Mouse (Mus musculus) liver, embryonic 11.5 days (tissue): ENCODE results near the gene Dnajc17. TPM values are rescaled to one million over a fixed set of nuclear protein-coding genes. Genes with fewer than 3 reads are reported as not detected.
A peak's percentile ranks its signal among the peaks of the same experiment; 100 is the strongest.

Experiments used
- ATAC-seq: fragments of 200-750 bp; cut with Nextera tagmentation; replicated peaks from 2 replicates; pipeline ENCODE4 v1.8.0; 2017; ENCODE audit warnings: moderate number of reproducible peaks, mild to moderate bottlenecking, moderate TSS enrichment, moderate library complexity; ENCODE audit not compliant: low FRiP score
- DNase-seq: peaks from one replicate; pipeline ENCODE4 v3.0.0-alpha.2; 2017; ENCODE audit warnings: low spot score
- H3K27ac ChIP-seq: fragments of 300-500 bp; sonication (generic); 2 replicates; pipeline ENCODE4 v1.5.1; 2014; ENCODE audit warnings: mild to moderate bottlenecking, low read depth, low read length, control low read depth
- H3K27me3 ChIP-seq: fragments of 300-500 bp; sonication (generic); replicated peaks from 2 replicates; pipeline ENCODE4 v1.6.1; 2014; ENCODE audit warnings: low read length, mixed read lengths; ENCODE audit not compliant: control insufficient read depth, insufficient read depth
- H3K36me3 ChIP-seq: fragments of 300-500 bp; sonication (generic); 2 replicates; pipeline ENCODE4 v1.6.1; 2014; ENCODE audit warnings: mild to moderate bottlenecking, low read length, moderate library complexity, mixed read lengths; ENCODE audit not compliant: control insufficient read depth, insufficient read depth
- H3K4me1 ChIP-seq: fragments of 300-500 bp; sonication (generic); replicated peaks from 2 replicates; pipeline ENCODE4 v1.6.1; 2014; ENCODE audit warnings: low read length, mixed read lengths; ENCODE audit not compliant: control insufficient read depth, insufficient read depth
- H3K4me2 ChIP-seq: fragments of 300-500 bp; sonication (generic); 2 replicates; pipeline ENCODE4 v1.6.1; 2014; ENCODE audit warnings: mild to moderate bottlenecking, control low read depth, moderate library complexity
- H3K4me3 ChIP-seq: fragments of 300-500 bp; sonication (generic); 2 replicates; pipeline ENCODE4 v1.5.1; 2014; ENCODE audit warnings: low read depth, low read length, control low read depth
- H3K9ac ChIP-seq: fragments of 300-500 bp; sonication (generic); 2 replicates; pipeline ENCODE4 v1.6.1; 2014; ENCODE audit warnings: low read depth, low read length, control low read depth
- H3K9me3 ChIP-seq: fragments of 300-500 bp; sonication (generic); 2 replicates; pipeline ENCODE4 v1.6.1; 2016; ENCODE audit warnings: low read length, inconsistent platforms, mixed read lengths; ENCODE audit not compliant: control insufficient read depth
- WGBS: fragments of 180-500 bp; shearing (Covaris S2); extraction: QIAGEN DNeasy Blood & Tissue Kit; methylation state at CpG from one replicate; pipeline ENCODE4 v1.1.7; 2014; 5-methylcytosine and 5-hydroxymethylcytosine counted together
- polyA plus RNA-seq: library from polyadenylated mRNA; unstranded; fragments of >200 nt; fragmentation: Nextera tagmentation; extraction: Ambion mirVana; gene quantifications from 2 replicates; pipeline ENCODE4 v1.2.1, GENCODE M21; 2014

Dnajc17 gene
- polyA plus RNA-seq, 1 experiment from 2014 or later, result 16.9 TPM

DNA sequence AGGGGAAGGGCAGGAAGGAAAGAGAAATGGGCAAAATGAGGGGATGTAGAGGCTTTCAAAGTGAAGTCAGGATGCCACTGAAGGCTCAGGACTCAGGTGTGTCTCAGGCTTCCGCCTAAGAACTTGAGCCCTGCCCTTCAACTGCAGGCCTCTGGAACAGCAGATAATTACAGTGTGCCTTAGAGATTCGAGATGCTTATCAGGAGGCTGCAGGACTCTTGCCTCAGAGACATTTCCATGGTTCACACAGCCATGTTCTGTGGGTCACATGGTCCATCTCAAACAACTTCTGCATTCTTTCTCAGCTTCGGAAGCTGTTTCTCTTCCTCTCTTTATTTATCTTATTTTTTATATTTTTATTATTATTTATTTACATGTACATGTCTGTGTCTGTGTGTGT lies 45.5 kb downstream of the Dnajc17 start:
- no peak overlapping the region for H3K4me2 ChIP-seq
- WGBS, result 43% methylated on average over 3 of the region's 3 CpGs

DNA sequence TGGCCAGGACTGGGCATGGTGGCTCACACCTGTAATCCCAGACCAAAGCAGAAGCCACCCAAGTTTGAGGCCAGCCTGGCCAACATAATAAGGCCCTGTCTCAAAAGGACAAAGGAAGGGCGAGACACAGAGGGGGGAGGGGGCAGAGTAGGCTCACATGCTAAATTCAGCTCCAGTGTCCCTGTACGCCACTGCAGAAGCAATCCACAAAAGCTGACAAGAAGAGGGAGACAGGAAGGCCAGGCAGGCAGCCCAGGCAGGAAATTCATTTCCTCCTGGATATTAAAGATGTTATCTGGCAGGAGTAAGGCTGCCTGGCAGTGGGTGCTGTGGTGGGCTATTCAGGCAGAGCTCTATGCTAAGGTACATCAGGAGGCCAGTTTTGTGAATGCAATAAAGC lies 47.3 kb downstream of the Dnajc17 start:
- no peak for ATAC-seq
- WGBS, result 49% methylated on average over 2 of the region's 2 CpGs
- peaks cover 3% of the 10 kb centered on the region; the same call in 1 of the 2 replicates for H3K9me3 ChIP-seq
- no peaks in the 10 kb centered on the region for H3K36me3 ChIP-seq
- H3K4me2 ChIP-seq, result no peak overlapping the region
- H3K27ac ChIP-seq, result no peak overlapping the region
- no peak for DNase-seq
- H3K9ac ChIP-seq, result no peak overlapping the region
- peaks cover 11% of the 10 kb centered on the region for H3K27me3 ChIP-seq
- no peak overlapping the region for H3K4me3 ChIP-seq
- peaks cover 10% of the 10 kb centered on the region for H3K4me1 ChIP-seq

More for the DNA sequence above, 45.5 kb downstream of the Dnajc17 start:
- ATAC-seq, result peak; percentile 42
- Histone ChIP-seq H3K36me3 (no peaks in the 10 kb centered on the region), H3K27me3 (peaks cover 24% of the 10 kb centered on the region), H3K27ac (no peak overlapping the region), H3K9me3 (peaks cover 3% of the 10 kb centered on the region; the same call in 1 of the 2 replicates), H3K4me1 (peaks cover 13% of the 10 kb centered on the region), H3K9ac (no peak overlapping the region), H3K4me3 (no peak overlapping the region)
- DNase-seq, result no peak

DNA sequence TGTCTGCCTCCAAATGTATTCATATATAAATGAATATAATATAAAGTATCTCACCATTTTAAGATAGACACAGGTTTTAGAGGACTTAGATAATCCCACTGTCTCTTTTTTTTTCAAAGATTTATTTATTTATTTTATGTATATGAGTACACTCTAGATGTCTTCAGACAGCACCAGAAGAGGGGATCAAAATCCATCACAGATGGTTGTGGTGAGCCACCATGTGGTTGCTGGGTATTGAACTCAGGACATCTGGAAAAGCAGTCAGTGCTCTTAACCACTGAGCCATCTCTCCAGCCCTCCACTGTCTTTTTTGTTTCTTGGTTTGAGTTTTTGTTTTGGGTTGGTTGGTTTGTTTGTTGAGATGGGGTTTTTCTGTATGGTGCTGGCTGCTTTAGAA lies 50.8 kb downstream of the Dnajc17 start:
- H3K27ac ChIP-seq, result no peak overlapping the region
- no peaks in the 10 kb centered on the region for H3K9me3 ChIP-seq
- no peak overlapping the region for H3K9ac ChIP-seq
- ATAC-seq, result no peak
- H3K27me3 ChIP-seq, result no peaks in the 10 kb centered on the region
- peak overlapping the region; percentile 73; the same call in 1 of the 2 replicates for H3K4me2 ChIP-seq
- H3K4me1 ChIP-seq, result peaks cover 23% of the 10 kb centered on the region
- no peak overlapping the region for H3K4me3 ChIP-seq
- peaks cover 13% of the 10 kb centered on the region for H3K36me3 ChIP-seq
- no peak for DNase-seq

DNA sequence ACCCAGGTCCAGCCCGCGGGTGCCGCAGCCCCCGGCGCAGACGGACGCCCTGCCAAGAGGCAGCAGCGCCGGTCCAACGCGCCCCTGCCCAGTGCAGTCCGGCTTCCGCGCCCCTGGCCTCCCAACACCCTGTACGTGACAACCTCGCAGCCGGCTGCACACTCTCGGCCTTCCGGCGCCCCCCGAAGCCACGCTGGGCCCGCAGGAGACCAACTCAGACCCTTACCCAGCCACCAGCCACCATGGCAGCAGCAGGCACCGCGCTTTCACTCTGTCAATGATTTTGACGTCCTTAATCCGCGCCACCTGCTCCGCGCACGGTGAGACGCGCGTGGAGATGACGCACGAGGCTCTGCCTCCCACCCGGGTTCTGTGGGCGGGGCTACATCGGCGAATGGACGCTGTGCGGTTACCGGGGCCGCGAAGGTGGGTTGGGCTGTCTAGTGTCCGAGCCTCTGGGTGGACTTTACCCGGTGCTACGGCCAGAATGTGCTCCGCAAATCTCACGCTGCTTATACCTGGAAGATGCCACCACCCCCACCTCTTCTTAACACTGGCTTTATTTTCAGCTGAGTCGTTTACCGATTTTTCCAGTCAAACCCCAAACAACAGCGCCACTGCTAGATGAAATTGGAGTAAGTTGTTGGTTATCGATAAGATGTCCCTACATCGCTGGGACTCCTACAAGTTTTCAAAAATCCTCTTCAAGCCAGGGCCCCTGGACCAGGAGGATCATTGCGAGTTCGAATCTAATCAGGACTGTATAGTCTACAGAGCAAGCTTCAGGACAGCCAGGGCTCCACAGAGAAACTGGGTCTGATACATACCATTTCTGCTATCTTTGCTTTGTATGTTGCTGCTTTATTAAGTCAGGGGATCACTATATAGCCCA lies 51.7 kb downstream of the Dnajc17 start, which contains the start of gene Rmdn3:
TSS of gene Rmdn3 (minus strand) at position 354 of the 892 bp plus-strand sequence.
- H3K9ac ChIP-seq, result peak within 1 kb of the TSS; percentile 91
- peak within 1 kb of the TSS; percentile 94 for H3K27ac ChIP-seq
- peak; percentile 92 for DNase-seq
- H3K27me3 ChIP-seq, result no peaks in the 10 kb centered on the region
- H3K36me3 ChIP-seq, result peaks cover 13% of the 10 kb centered on the region
- peaks cover 23% of the 10 kb centered on the region for H3K4me1 ChIP-seq
- WGBS, result under 1% methylated on average over 57 of the region's 57 CpGs
- peak; percentile 67 for ATAC-seq
- peak within 1 kb of the TSS; percentile 94 for H3K4me3 ChIP-seq
- H3K4me2 ChIP-seq, result peak within 1 kb of the TSS; percentile 73
- no peaks in the 10 kb centered on the region for H3K9me3 ChIP-seq

DNA sequence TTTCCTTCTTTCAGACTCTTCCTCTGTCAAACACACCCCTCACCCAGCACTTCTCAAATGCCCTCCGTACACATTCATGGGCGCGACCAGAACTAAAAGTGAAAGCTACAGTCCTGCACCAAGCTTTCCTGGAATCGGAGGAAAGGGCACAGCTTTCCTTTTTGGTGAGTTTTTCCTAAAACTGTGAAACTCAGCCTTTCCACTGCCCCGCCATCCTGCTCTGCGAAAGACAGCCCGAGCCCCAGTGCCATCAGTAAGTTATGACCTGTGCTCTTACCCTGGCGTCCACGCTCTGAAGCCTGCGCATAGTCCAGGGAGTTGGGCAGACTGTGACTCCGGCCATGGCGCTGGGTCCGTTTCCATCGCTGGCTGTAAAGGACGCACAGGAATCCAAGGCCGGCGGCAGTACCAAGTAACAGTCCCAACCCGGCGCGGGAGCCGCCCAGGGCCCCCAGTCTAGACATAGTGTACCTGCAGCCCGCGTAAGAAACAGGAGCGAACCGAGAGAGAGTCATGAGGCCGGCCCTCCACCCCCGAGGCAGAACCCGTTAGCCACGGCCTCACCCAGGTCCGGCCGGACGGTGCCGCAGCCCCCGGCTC lies 52.4 kb downstream of the Dnajc17 start:
- DNase-seq (no peak), ATAC-seq (peak; percentile 34)
- 3% methylated on average over 34 of the region's 34 CpGs for WGBS
- H3K27me3 ChIP-seq, result no peaks in the 10 kb centered on the region
- no peaks in the 10 kb centered on the region for H3K9me3 ChIP-seq
- H3K27ac ChIP-seq, result peak overlapping the region; percentile 94
- H3K4me2 ChIP-seq, result peak overlapping the region; percentile 73
- peaks cover 18% of the 10 kb centered on the region for H3K36me3 ChIP-seq
- H3K4me1 ChIP-seq, result peaks cover 23% of the 10 kb centered on the region
- peak overlapping the region; percentile 91 for H3K9ac ChIP-seq
- peak overlapping the region; percentile 94 for H3K4me3 ChIP-seq

DNA sequence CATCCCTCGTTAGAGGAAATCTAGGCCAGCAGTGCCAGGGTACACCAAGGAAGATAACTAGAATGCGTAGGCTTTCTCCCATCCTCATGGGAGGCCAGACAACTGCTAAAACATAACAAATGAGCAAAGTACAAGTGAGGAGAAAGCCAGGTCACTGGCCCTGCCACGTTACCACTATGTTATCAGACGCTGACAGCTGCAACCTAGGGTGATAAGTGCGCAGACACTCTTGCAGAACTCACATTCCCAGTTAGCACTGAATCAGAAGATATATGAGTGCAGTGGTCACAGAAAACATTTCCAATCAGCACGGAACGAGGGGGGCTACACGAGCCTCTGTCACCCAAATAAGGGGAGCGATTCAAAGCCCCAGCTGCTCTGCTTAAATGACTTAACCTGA lies 53.2 kb downstream of the Dnajc17 start:
- H3K36me3 ChIP-seq, result peaks cover 25% of the 10 kb centered on the region
- H3K4me1 ChIP-seq, result peaks cover 23% of the 10 kb centered on the region
- peak; percentile 91 for ATAC-seq
- H3K27ac ChIP-seq, result peak overlapping the region; percentile 94
- no peaks in the 10 kb centered on the region for H3K27me3 ChIP-seq
- peak; percentile 67 for DNase-seq
- H3K4me3 ChIP-seq, result peak overlapping the region; percentile 94
- H3K4me2 ChIP-seq, result peak overlapping the region; percentile 73
- 22% methylated on average over 9 of the region's 9 CpGs for WGBS
- peak overlapping the region; percentile 91 for H3K9ac ChIP-seq
- H3K9me3 ChIP-seq, result no peaks in the 10 kb centered on the region

DNA sequence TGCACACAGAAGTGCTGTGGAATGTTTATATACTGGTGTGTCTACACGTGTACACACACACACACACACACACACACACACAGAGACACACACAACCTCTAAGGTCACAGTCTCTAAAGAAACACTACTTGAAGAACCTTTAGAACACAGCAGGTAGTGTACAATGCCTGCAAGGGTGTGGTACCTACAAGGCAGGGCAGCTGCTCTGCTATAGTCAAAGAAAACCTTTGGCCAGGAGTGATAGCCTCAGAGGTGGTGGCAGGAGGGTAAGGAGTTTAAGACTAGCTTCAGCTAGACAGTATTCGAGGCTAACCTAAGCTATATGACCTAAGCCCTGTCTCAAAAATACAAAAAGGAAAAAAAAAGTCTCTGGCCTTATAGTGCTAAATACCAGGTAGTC lies 53.9 kb downstream of the Dnajc17 start:
- DNase-seq (no peak), ATAC-seq (peak; percentile 48)
- Histone ChIP-seq H3K36me3 (peaks cover 29% of the 10 kb centered on the region), H3K4me2 (peak overlapping the region; percentile 73), H3K9me3 (no peaks in the 10 kb centered on the region), H3K4me3 (peak overlapping the region; percentile 94), H3K27me3 (no peaks in the 10 kb centered on the region), H3K9ac (peak overlapping the region; percentile 13), H3K4me1 (peaks cover 23% of the 10 kb centered on the region), H3K27ac (peak overlapping the region; percentile 94)
- 71% methylated on average over 2 of the region's 2 CpGs for WGBS

DNA sequence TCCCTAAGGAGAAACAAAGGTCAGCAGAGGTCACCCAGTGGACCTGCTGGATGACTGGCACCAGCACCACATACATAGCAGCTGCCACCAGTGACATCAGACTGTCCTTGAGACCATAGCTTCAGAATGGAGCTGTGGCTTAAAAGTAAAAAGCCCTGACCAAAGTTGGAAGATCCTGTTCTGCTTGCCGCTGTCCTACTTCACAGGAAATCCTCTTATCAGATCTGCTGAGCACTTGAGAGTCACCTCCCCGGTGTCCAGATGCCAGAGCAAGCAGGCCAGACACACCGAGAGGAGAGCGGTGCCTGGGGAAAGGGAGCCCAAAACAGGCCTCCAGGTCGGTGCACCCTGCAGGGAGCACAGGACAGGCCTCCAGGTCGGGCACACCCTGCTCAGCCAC lies 56.3 kb downstream of the Dnajc17 start:
- 62% methylated on average over 6 of the region's 6 CpGs for WGBS
- Histone ChIP-seq H3K36me3 (peaks cover 48% of the 10 kb centered on the region), H3K9ac (no peak overlapping the region), H3K4me3 (no peak overlapping the region), H3K27me3 (no peaks in the 10 kb centered on the region), H3K27ac (no peak overlapping the region), H3K4me2 (no peak overlapping the region), H3K4me1 (peaks cover 20% of the 10 kb centered on the region), H3K9me3 (no peaks in the 10 kb centered on the region)
- DNase-seq (no peak), ATAC-seq (no peak)
